Mouse (Mus musculus) embryonic fibroblast, embryonic 13.5 days (primary cell): Measurements from ENCODE around the gene Elob.

Source experiments
- CTCF ChIP-seq: IDR thresholded peaks from 2 replicates; pipeline ENCODE4 v1.5.1; 2011; ENCODE audit warnings: mild to moderate bottlenecking, control low read depth, low read length, moderate library complexity, borderline replicate concordance; ENCODE audit not compliant: insufficient read depth
- POLR2A ChIP-seq: IDR thresholded peaks from 2 replicates; pipeline ENCODE4 v1.6.1; 2011; ENCODE audit warnings: low read depth, mild to moderate bottlenecking, control low read depth, low read length, moderate library complexity

DNA sequence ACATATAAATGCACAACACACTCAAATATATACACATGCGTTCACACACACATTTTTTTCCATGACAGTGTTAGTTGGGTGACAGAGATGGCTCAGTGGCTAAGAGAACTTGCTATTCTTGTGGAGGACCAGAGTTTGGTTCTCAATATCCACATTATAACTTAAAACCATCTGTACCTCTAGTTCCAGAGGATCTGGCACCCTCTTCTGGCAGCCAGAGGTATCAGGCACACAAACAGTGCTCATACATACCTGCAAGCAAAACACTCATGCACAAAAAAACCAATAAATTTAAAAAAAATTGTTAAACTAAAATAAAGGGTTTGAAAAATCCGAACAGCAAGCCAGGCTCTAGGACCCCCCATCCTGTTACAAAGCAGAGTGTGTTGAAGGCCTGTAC lies 21.1 kb upstream of the Elob start:
- TF ChIP-seq CTCF, result no peak
- TF ChIP-seq POLR2A, result no peak
